Mouse (Mus musculus) layer of hippocampus, postnatal 36 days (tissue): ENCODE data around the gene Acap2. TPM values are rescaled to one million over a fixed set of nuclear protein-coding genes. Genes with fewer than 3 reads are reported as not detected.

Experiments
- DNase-seq, 2 experiments: peaks; one replicate each; pipeline ENCODE4 v3.0.0; 2022
- total RNA-seq, 2 experiments: library from RNA; stranded (reverse); gene quantifications; 2 replicates each; pipeline ENCODE4 v1.2.3; 2021

Gene Acap2
- total RNA-seq, 2 experiments from 2014 or later: 131 to 145 TPM

DNA sequence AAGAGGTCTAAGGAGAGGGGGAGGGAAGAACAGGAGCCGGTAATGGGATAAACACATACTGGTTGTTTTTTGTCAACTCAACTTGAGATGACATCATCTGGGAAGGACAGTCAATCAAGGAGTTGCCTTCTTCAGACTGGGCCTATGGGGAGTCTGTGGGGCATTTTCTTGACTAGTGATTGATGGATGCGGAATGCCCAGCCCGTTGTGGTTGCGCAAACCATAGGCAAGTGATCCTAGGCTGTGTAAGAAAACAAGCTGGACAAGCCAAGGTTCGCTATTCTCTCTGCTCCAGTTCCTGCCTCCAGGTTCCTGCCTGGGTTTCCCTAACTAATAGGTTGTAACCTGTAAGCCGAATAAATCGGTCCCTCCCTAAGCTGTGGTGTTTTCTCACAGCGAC lies 4.1 kb upstream of the Acap2 start:
- DNase-seq: no peak

- DNase-seq: no peak
These were observed 3.2 kb upstream of the Acap2 start for GRCm38 (mm10) chr16:31204216-31204615.

DNA sequence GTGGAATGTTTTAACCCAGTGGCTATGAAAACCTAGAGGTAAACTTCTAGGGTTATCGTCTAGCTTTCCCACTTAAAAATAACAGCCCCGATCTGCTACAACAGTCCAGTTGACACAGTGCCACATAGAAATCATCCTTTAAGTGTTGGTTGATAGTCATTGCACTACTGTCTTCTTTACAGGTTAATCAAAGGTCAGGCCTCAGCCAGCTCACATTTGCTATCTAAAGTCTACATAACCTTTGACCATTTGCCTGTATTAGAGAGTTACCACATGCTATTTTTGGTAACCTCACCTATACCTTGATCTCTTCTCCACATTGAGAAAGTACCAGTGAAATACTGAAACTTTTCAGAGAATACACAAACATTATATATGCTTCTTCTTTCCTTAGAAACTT lies 659 bp upstream of the Acap2 start:
- no peak for DNase-seq

GRCm38 (mm10) chr16:31199926-31200789 lies 887 bp downstream of the Acap2 start:
- DNase-seq: peak; percentile 68 to 76

GRCm38 (mm10) chr16:31199591-31199925 lies 1.5 kb downstream of the Acap2 start:
- DNase-seq: peak in 1 of 2 experiments; percentile 49

DNA sequence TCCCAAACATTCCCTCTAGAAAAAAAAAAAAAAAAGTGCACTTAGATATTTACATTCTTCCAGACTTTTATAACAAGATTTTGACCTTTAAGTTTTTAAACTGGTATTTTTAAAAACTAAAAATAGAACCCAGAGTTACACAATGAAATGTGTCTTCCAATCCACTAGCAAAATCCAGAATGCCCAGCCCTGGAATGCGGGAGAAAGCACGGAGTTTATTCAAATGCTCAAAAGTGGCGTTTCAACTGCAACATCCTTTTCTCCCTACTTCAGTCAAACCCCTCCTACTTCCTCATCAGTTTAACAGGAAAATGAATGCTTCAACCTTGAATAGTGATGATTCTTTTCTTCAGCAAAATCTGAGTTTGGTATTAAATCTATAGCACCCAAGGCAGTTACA lies 4.1 kb downstream of the Acap2 start:
- no peak for DNase-seq

GRCm38 (mm10) chr16:31192526-31192925 lies 8.5 kb downstream of the Acap2 start:
- DNase-seq: no peak

DNA sequence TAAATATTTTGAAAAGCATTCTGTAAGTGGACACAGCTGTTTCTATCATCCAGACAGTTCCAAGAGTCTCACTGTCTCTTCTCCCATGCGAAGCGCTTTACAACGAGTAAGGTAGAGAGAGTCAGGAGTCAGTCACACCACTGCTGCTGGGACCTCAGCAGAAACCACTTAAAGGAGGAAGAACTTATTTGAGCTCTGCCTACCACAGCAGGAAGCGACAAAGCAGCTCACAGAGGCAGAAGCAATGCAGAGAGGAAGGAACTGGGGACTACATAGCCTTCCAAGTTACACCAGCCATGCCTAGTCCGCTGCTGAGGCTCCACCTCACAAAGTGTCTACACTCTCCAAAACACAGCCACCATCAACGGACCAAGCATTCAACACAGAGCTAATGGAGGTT lies 9.2 kb downstream of the Acap2 start:
- no peak for DNase-seq

GRCm38 (mm10) chr16:31190426-31190825 lies 10.6 kb downstream of the Acap2 start:
- no peak for DNase-seq

DNA sequence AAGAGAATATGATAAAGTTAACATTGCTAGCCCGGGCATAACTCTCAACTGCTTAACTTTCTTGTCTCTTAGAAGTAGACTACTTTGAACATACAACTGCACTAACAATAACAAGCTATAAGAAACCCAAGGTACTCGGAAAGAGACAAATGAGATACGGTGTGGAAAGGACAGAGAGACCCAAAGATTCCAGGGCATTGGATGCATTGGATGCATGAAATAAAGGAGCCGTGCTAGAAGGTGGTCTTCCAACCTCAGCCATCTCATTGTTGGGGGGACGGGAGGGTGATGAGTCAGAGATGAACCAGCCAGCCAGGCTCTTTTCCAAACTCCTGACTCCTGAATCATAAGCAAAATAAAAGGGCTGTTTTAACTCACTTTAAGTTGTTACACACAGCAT lies 11.8 kb downstream of the Acap2 start:
- DNase-seq: no peak

DNA sequence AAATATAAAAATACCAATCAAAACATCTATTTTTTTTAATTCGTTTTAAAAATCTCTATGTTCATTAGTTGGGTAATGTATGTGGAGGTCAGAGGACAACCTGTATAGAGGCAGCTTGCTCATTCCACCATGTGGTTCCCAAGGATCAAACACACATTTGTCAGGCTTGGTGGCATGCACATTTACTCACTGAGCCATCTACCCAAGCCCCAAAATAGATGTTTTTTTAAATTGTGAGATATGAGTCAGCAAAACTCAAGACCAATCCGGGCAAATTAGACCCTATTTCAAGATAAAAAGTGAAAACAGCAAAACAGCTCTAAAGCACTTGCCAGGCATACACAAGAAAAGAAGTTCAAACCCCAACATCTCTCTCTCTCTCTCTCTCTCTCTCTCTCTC lies 12.2 kb downstream of the Acap2 start:
- no peak for DNase-seq

DNA sequence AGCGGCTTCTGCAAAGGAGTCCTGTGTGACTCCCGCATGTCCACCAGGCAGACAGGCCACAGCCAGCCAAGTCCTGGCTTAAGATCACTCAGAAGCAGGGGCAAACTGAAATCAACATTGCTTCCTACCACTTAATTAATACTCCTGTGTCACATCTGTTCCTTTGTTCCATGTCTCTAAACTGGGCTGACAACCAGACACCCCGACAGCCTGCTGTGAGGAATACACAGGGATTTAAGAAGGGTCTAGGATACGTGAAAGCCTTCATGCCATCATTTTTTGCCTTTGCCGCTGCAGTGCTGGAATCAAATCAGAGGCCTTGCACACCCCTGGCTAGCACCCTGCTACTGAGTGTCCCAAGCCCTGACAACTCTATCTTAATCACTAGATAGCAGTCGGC lies 12.8 kb downstream of the Acap2 start:
- no peak for DNase-seq

DNA sequence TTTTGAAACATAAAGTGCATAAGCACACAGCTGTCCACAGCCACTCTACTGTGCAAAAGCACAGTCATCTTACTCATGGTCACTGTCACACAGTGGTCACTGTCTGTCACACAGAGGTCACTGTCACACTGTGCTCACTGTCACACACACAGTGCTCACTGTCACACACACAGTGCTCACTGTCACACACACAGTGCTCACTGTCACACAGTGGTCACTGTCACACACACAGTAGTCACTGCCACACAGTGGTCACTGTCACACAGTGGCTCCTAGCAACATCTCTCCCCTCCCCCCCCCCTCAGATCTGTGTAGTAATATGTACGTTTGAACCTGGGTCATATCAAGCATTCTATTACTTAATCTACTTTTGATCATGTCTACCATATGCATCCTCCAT lies 13.9 kb downstream of the Acap2 start:
- DNase-seq: no peak

DNA sequence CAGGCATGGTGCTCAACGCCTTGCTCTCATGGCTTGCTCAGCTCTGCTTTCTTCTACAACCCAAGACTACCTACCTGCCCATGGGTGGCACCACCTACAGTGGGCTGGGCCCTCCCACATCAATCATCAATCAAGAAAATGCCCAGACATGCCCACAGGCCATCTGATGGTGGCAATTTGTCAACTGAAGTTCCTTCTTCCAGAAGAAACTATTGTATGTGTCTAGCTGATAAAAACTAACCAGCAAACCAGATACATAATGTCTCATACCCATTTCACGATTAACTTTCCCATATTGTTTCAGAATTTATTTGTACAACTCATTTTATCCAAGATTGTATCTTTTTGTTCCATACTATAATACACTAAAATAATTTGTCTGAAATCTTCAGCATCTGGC lies 15.3 kb downstream of the Acap2 start:
- DNase-seq: no peak

GRCm38 (mm10) chr16:31184727-31185126 lies 16.3 kb downstream of the Acap2 start:
- no peak for DNase-seq

DNA sequence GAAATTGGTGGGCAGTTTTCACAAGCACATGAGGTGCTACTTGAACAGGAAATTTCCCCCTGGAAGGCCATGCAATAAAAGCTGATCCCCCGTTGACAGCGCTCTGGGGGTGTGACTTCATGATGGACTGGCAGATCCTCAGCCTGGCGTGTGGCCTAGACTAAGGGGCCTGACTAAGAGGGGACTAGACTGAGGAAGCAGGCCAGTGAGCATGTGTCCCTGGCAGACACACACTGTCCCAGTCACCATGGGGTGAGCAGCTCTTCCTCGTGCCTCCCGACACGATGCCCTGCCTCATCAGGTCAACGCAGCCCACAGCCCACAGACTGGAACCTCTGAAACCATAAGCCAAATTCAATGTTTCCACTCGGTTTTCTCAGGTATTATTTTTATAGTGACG lies 18.5 kb downstream of the Acap2 start:
- no peak for DNase-seq

- DNase-seq: no peak
These were observed 20.2 kb downstream of the Acap2 start for GRCm38 (mm10) chr16:31180843-31181242.

DNA sequence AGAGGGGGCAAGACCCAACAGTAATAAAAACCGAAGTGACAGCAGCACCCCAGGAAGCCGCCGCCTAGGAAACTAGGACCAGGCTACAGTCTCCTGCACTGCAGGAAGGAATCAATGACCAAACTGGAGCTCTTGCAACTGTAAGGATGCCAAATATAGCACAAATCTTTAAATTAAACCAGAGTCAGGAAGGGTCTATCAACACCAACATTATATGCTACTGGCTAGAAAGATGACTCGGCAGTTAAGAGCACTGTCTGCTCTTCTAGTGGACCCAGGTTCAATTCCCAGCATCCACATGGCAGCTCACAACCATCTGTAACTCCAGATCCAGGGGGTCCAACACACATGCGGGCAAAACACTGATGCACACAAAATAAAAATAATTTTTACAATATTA lies 21.7 kb downstream of the Acap2 start:
- no peak for DNase-seq

- DNase-seq: no peak
These were observed 26.0 kb downstream of the Acap2 start for GRCm38 (mm10) chr16:31174880-31175638.

- DNase-seq: no peak
These were observed 28.8 kb downstream of the Acap2 start for GRCm38 (mm10) chr16:31172229-31172628.

DNA sequence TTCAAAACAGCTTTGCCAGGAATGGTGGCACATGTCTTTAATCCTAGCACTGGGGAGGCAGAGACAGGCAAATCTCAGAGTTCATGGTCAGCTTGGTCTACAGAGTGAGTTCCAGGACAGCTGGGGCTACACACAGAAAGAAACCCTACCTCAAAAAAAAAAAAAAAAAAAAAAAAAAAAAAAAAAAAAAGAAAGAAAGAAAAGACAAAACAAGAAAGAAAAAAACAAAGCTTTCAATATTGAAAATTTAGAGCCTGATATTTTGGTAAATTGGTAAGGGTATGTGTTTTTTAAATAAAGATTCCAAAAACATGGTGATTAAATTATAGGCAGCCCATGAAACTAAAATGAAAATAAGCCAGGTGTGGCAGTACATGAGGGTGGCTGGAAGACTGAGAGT lies 29.6 kb downstream of the Acap2 start:
- DNase-seq: no peak

GRCm38 (mm10) chr16:31170297-31170696 lies 30.7 kb downstream of the Acap2 start:
- DNase-seq: no peak

- no peak for DNase-seq
These were observed 31.4 kb downstream of the Acap2 start for GRCm38 (mm10) chr16:31169596-31169995.

DNA sequence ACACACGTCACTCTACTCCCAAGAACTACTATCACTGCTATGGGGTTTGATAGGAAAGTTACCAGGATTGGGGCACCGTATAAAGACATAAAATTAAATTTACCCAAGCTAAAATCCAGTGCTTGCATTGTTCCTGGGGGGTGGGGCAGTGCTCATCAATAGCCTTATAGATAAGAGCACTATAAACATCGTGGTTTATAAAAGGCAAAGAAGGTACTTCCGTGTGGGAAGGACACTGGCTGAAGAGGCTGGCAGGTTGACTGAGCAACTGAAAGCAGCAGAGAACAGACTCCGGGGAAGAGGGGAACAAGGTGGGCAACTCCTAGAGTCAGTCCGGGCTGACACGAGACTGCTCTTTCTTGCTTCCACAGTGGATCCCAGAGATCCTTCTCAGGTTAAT lies 33.1 kb downstream of the Acap2 start:
- no peak for DNase-seq
